Mouse (Mus musculus) lung, postnatal 36 days (tissue): ENCODE measurements around the gene Trip6.
A peak's percentile ranks its signal among the peaks of the same experiment; 100 is the strongest.

ENCODE experiments used
- DNase-seq: peaks from one replicate; pipeline ENCODE4 v3.0.0; 2022; ENCODE audit warnings: mixed read lengths

Trip6 gene

DNA sequence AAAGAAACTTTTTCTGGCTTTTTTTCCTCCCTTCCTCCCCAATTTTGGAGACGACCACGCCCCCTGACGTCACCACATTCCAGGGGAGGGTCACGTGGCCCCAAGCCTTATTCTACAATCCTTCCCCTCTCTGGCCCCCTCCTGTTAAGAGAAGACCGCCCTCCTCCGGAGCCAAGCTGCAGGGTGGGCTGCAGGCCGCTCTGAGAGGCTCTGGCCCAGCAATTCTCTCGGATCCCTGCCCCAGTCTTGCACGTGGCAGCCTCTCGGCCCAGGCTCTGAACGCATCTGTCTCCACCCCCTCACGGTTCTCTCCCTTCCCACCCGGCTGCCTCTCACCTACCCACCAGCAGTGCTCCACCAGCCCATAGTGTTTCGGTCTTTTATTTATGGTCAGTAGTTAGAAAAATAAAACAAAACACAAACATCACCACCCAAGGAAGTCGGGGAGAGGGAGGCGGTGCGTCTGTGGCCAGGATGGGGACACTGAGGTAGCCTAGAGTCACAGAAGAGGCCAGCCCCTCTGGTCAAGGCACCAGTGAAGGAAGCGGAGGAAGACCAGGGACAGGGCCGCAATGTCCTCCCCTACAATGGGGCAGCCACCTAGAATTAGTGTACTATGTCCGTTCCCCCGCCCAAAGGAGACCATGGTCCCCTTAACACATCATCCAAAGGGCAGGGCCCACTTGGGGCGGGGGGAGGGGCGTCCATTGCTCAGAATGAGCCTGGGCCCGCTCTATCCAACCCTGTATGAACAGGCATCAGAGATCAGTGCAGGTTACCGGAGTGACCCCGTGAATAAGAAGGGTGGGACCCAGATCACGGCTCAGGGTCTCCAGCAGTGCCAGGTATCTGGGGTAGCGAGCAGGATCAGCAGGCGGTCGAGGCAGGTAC, at the start of gene Trip6:
Gene Trip6 (minus strand): TSS at position 212 of the 891 bp plus-strand sequence.
- peak; percentile 90 for DNase-seq

DNA sequence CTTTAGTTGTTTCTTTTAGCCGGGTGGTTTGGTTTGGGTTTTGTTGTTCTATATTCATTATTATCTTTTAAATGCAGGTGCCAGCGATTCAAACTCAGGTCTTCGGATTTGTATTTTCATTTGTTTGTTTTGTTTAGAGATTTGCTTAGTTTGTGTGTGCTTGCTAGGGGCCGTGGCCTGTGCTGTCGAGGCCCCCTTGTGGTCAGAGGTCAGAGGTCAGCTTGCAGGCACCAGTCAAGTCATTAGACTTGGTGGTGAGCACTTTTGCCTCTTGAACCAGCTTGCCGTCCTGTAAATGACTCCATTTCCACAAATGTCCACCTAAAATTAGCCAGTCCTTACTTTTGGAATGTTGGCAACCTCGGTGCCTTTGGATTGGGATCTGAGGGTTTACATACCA, 44.2 kb upstream of the Trip6 start:
- DNase-seq: peak; percentile 48

DNA sequence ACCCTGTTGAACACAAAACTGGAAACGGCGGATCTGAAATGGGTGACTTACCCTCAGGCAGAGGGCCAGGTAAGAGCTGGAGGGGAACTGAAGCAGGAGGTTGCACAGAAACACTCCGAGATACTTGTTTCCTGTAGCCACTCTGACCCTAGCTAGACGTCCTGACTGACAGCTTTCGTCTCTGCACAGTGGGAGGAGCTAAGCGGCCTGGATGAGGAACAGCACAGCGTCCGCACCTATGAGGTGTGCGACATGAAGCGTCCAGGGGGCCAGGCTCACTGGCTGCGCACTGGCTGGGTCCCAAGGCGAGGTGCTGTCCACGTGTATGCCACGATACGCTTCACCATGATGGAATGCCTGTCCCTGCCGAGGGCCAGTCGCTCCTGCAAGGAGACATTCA, 39.9 kb upstream of the Trip6 start:
- no peak for DNase-seq

DNA sequence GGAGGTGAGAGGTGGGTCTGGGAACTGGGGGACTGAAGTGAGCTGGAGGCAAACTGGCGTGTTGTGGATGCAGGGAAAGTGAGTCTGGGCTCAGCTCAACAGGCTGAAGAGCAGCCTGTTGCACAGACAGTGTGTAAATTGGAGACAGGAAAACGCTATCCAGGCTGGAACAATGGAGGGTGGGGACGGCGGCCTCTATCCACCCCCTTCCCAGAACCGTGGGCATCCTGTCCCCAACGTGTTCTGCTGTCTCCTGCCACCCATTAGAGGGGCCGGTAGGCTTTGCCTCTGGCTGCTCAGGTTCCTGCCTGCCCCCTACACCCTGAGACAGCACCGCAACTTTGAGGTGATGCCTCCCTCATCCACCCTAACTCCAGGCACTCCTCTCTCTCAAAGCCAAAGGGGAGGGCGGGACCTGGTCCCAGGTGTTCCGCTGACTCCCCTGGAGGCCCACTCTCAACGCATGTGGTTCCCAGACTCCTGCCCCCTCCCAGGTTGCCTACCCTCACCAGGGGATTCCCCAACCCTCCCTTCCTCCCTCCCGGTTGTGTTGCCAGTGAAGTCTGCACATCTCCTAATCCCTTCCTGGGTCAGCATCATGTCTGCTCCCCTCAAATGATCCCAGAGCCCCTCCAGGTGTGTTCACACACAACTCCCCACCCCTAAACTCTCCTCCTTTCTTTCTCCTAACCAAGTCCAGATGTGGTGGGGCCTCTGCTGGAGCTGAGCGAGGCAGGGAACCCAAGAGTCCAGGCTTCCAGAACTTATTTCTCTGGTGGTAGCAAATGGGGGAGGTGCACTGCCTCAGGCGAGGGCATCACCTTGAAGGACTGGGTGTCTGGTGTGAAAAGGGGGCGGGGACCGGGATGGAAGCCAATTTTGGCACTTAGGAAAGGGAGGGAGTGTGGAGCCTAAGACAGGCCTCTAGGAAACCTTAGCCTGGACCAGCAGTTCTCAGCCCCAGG, 38.1 kb upstream of the Trip6 start:
- peak; percentile 77 for DNase-seq

DNA sequence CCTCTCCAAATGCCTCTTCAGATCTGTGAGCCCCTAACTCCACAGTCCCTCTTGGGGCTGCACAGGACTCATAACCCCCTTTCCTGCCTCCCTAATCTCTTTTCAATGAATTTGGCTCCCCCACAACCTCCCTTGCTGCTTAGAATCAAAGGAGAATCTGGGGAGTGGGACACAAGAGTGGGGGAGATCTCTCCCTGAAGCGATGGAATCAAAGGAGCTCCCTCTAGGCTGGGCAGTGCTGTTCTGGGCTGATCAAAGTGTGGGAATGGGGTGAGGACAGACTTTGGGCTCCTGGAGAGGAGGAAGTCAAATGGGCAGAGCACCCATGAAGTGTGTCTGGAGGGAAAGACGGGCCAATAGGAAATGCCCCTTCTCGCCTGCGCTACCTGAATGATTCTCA, 37.2 kb upstream of the Trip6 start:
- no peak for DNase-seq

DNA sequence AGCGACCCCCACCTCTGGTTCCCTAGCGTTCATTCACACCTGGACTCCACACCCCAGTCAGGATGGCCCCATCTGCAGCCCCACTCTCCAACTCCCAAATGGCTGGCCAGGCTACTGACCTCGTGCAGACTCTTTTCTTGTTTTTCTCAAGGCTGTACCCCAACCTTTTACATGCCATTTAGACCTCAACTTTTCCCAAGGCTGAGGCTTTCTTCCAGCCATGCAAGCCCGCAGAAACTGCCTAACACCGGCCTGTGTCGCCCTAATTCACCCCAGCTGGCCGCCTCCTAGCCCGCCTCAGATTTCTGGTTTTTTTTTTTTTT, 36.8 kb upstream of the Trip6 start:
- no peak for DNase-seq

DNA sequence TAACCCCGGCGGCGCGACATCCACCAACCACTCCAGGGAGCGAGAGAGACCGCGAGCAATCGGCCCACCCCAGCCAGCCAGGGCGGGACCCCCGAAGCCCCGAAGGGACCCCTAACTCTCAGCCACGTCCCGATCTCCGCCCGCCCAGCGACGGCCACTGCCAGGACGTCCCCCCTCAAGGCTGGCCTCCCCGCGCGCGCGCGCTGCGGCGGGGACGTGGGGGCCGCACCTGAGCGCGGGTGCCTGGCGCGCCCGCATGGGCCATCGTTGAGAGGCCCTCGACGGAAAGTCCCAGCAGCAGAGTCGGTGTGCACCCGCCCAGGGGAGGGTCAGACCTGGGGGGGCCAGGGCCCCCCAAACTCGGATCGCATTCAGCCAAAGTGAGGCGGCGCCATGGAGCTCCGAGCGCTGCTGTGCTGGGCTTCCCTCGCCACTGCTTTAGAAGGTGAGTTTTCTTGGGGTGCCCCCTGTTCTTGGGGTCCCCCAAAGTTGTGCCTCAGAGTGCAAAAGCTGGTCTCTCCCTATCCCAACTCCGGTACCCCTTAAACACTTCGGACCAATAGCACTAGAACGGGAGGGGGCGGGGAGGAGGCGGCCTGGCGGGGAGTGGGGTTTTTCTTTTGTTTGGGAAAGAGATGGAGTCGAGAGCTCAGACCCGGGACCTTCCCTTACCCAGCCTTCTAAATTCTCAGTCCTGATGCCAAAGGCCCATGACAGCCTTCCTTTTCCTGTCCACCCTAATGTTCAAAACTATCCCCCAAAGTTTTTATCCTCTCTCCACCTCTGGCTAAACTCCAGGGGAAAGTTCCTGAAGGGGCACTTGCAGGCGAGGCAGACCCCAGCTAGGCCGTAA, 36.2 kb upstream of the Trip6 start:
- no peak for DNase-seq

DNA sequence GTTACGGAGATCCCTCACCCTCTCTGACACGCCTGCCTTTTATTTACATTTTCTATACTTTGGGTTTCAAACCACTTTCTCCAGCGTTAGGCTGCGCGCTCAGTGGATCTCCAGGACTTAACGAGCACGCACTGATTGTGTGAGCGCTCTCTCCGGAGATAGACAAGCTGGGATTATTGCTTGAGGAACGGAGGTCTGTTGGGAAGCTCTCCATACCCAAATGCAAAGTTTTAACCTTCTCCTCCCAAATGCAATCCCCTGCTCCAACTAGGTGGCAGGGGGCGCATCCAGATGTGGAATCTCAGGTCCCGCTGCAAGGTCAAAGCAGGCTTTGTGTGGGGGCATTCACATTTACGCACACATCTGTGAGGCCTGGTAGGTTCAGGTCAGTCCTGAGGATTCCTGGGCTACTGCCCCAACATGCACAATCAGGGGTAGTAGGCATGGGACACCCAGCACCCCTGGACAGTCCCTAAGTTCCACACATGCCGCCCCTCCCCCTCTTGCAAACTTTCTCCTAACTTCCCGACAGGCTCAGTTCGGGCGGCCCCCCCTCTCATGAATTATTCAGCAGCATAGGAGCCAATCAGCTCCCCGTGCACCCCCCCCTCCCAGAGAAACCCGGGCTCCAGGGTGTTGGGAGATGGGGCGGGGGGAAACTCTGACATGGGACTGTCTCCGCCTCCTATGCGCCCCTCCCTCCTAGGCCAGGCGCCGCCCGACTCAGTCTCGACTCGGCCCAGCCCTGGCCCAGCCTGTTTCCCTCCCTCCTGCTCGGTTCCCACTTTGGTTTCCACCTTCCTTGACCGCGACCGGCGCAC, 35.4 kb upstream of the Trip6 start, which contains the start of gene Ephb4:
Gene Ephb4 (plus strand): TSS at position 726 of the 821 bp plus-strand sequence.
- DNase-seq: peak; percentile 97

DNA sequence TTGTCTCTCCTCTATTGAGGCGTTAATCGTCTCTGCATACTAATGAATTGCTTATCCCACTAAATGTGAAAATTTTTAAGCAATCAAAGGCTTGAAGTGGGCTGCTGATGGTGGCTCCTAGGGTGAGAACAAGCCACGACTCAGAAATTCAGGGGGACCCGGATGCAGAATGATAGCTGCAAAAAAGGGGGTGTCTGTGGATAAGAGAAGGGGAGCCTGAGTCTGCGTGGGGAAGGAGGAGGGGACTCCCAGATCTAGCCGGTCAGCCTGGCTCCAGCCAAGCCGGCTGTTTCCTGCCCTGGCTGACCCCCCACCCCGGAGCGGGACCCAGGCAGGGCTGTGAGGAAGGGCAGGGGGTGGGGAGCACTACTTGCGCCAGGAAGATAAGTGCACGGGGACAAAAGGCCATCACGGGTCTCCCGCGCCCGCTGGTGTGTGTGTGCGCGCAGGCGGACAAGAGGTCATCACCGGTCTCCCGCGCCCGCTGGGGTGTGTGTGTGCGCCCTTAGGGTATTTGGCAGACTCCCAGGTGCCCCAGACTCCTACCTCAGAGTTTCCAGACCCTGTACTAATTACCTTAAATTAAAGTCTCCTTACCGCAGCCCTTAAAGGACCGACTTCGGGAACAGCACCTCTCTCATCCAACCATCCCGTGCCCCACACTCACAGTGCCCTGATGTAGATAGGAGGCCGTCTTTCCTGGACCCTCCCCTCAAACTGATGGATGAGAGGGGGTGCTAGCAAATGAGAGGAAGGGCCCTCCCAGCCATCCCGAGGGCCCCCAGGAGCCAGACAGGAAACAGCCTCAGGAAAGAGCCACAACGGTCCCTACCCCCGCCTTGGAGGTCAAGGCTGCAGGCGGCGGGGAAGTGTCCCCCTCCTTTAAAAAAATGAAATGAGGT, 34.5 kb upstream of the Trip6 start:
- DNase-seq: peak; percentile 91

DNA sequence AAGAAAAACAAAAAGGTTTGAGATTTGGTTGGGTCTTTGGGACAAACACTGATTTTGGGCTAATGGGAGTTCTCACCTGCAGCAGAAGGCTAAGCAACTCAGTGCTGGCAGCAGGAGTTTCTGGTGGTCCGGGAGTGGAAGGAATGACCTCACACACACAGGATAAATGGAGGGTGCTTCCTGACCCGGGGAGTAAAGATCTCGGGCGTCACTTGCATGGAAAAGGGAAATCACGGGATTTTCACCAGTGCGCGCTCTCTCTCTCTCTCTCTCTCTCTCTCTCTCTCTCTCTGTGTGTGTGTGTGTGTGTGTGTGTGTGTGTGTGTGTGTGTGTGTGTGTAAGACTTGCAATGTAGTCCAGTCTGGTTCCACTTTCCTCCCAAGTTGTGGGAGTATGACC, 33.7 kb upstream of the Trip6 start:
- peak; percentile 46 for DNase-seq

DNA sequence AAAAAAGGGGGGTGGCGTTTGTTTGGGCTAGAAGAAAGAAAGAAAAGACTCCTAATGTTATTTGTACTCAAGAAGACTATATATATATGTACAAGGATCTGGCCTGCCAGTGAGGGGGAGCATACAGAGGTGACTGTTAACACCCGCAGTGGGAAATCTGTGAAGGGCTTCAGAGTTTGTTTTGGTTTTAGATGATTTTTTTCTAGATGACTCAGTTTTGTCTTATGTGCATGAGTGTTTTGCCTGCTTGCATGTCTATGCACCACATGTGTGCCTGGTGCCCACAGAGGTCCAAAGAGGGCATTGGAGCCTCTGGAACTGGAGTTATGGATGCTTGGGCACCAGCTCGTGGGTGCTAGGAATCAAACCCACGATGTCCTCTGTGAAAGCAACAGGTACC, 32.8 kb upstream of the Trip6 start:
- no peak for DNase-seq

DNA sequence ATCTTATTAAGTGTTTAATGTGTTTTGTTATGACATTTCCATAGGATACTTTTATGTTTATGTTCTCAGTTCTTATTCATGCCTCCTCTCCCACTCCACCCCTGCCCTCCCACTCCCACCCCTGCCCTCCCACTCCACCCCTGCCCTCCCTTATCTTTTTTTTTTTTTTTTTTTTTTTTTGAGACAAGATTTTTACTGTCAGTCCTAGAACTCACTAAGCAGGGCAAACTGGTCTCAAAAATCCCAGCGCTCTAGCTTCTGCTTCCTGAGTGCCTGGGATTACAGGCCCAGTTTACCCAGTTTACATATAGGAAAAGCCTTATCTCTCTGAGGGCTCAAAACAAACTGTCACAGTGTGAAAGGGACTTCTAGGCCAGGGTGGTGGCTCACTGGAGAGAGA, 32.2 kb upstream of the Trip6 start:
- no peak for DNase-seq

DNA sequence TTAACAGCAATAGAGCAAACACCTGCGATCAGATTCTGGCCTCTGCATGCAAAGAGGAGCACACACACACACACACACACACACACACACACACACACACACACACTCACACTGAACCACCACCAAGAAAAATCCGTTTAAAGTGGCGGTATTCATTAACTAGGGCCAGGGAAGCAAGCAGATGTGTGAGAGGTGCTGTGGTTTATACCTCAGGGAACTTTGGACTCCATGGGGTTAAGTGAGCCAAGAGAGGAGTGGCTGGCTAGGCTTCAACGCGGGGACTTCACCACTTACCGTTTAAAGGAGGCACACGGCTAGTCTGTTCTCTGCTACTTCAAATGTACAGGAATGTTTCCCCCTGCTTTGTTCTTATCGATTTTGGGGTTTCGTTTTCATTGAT, 31.6 kb upstream of the Trip6 start:
- peak; percentile 54 for DNase-seq

DNA sequence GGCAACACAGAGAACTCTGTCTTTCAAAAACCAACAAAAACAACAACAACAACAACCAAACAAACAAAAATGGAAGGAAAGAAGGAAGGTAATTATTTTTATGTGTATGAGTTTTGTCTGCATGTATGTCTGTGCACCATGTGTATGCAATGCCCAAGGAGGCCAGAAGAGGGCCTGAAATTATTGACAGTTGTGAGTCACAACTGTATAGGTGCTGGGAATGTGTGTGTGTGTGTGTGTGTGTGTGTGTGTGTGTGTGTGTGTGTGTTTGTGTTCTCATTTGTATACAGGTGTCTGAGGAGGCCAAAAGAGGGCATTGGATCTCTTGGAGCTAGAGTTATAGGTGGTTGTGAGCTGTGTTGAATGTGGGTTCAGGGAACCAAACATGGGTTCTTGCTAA, 29.7 kb upstream of the Trip6 start:
- no peak for DNase-seq

DNA sequence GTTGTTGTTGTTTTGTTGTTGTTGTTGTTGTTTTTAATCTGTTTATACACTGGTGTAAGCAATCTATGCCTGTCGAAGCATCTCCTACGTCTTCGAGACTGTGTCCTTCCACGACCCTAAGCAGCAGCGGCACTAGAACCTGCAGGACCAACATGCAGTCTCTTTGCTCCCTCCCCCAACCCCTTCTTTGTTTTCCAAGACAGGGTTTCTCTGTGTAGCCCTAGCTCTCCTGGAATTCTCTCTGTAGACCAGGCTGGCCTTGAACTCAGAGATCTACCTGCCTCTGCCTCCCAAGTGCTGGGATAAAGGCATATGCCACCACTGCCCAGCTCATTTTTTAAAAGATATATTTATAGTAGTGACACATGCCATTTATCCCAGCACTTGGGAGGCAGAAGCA, 29.2 kb upstream of the Trip6 start:
- DNase-seq: no peak

DNA sequence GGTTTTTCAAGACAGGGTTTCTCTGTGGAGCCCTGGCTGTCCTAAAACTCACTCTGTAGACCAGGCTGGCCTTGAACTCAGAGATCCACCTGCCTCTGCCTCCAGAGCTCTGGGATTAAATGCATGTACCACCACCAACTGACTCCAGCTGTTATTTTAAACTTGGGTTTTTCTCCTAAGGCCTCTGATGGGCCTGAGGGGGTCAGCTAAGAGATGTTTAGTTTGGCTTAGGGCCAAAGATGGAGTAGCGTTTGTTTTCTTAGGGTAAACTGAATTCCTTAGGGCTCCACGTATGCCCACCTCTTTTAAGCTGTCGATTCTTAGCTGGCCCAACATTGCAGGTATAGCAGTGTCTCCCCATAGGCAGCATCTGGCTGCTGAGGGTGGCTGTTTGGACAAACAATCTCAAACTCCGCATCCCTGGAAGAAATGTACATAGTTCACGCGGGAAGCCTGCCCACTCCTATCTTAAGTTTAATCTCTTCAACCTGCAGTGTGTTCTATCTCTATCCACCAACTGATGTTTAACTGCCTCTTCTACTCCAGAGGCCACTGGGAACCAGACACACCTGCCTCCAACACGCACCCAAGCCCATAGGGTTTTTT, 28.3 kb upstream of the Trip6 start:
- no peak for DNase-seq

DNA sequence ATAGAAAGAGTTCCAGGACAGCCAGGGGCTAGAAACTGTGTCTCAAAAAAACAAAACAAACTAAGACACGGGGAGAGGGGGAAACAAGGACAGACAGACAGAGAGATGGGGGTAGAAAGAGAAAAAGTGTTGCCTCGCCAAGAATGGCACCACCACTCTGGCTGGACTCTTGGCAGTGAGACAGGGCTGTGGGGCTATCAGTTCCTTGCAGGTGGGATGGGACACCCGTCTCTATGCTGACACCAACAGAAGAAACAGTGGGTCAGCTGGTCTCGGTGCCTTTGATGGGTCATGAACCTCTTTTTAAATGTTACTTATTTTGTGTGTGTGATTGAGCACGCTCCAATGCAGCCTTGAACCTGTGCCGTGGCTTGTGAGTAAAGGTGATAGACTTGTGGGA, 26.0 kb upstream of the Trip6 start:
- no peak for DNase-seq

DNA sequence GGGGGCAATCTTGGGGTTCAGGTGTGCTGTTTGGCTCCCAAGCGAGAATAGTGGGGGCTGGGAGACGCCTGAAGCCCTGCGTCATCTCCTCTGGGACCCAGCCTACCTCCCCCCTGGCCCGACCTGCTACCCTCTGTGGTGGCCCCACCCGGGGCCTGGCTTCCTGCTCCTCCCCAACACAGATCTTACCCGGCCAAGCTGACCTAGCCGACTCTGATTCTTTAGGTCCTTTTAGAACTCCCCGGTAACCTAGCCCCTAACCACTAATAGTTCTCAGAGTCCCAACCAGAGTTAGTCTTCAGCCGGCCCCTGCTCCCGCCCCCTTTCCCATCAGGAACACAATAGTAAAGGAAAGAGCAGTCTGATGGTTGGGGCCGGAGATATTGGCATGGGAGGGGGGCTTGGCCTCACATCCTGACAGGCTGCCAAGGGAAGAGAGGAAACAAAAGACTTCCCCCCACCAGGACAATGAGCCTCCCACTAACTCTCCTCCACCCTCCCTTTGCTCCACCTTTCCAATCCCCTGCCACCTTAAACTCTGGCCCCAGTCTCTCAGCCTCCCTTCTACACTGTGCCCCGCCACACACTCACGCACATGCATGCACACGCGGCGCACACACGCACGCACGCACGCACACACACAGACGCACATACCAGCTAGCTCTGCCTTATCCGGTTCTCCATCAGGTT, 25.2 kb upstream of the Trip6 start:
- DNase-seq: peak; percentile 84

DNA sequence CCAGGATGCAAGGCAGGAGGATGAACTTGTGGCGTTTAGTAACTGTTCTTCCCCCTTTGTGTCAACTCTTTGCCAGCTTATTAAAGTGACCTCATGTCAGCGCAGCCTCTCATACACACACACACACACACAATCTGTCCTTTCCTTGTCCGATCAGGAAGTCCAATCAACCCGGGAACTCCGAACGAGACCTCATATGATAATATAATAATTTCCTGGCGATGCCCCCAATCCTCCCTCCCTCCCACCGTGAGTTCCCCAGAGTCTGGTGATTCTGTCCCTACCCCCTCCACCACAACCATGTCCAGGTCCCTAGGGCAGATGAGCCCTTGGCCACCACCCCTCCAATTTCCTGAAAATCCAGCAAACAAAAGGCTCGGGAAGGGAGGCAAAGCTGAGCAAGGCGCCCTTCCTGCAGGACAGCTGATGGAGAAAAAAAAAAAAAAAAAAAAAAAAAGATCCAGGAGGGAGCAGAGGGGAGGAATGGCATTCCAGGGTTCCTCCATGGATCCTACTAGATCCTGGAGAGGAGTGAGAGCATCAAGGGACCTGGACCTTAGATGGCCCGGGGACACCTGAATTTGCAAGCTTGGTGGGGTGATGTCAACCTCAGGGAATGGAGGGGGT, 24.6 kb upstream of the Trip6 start:
- DNase-seq: peak; percentile 80
